Mouse (Mus musculus) bone marrow macrophage, adult 2 months (primary cell): ENCODE data around the gene Fcgr3.

Source experiments
- CTCF ChIP-seq: IDR thresholded peaks from 2 replicates; pipeline ENCODE4 v1.5.1; 2012; ENCODE audit warnings: low read depth, mild to moderate bottlenecking, low read length, moderate library complexity
- POLR2A ChIP-seq: IDR thresholded peaks from 2 replicates; pipeline ENCODE4 v1.6.1; 2012; ENCODE audit warnings: mild to moderate bottlenecking, low read depth, low read length, borderline replicate concordance

DNA sequence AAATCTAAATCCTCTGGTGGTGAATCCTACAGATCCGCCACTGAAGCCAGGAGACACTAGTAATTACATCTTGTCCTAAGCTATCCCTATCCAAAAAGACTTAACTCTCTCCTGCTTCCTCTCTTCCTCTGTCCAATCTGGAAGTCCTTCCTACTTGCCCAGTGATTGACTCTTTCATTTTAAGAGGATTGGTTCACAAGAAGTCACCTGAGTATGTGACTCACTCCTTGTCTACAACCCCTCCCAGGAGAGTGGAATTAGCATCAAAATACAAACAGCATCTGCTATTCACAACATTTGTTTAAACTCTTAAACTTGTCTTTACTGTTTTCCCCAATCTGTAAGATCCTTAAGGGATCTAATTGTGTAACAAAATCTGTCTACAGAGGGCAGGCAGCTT lies 25.2 kb upstream of the Fcgr3 start:
- TF ChIP-seq POLR2A (no peak), CTCF (no peak)
